Mouse (Mus musculus) brain, embryonic 14.5 days (tissue): ENCODE measurements at regions not wholly inside any gene's neighbourhood (a gene's known extent, or its start where the extent isn't known, plus 50 kb on each side); places are given as distances from the start of the nearest gene placed in this dataset.

Experiments used
- DNase-seq: peaks from one replicate; pipeline ENCODE4 v3.0.0-alpha.2; 2011; ENCODE audit warnings: low read depth
- CTCF ChIP-seq: fragments of 200-500 bp; IDR thresholded peaks from 2 replicates; pipeline ENCODE4 v1.5.1; 2012; ENCODE audit warnings: inconsistent platforms, mild to moderate bottlenecking, moderate library complexity, borderline replicate concordance; ENCODE audit not compliant: insufficient read depth, insufficient read length; ENCODE audit errors: extremely low read depth
- POLR2A ChIP-seq: fragments of 200-500 bp; IDR thresholded peaks from 2 replicates; pipeline ENCODE4 v1.6.1; 2012; ENCODE audit warnings: mild to moderate bottlenecking, inconsistent platforms, borderline replicate concordance; ENCODE audit not compliant: poor library complexity, insufficient read depth, insufficient read length, severe bottlenecking; ENCODE audit errors: extremely low read depth

GRCm38 (mm10) chr13:110493002-110493552 is 98.2 kb downstream of the Plk2 start:
- TF ChIP-seq POLR2A (no peak), CTCF (no peak)
- peak; percentile 29 for DNase-seq

- DNase-seq, result no peak
- TF ChIP-seq CTCF, result no peak
Measured at GRCm38 (mm10) chr13:110497461-110497860, 102.6 kb downstream of the Plk2 start.

- TF ChIP-seq CTCF (no peak), POLR2A (no peak)
- no peak for DNase-seq
Measured at GRCm38 (mm10) chr13:110507814-110508362, 113.0 kb downstream of the Plk2 start.

- DNase-seq, result peak; percentile 60
- TF ChIP-seq POLR2A (no peak), CTCF (no peak)
Measured at GRCm38 (mm10) chr13:110517986-110518385, 123.1 kb downstream of the Plk2 start.

GRCm38 (mm10) chr13:110522974-110523373 is 128.1 kb downstream of the Plk2 start:
- TF ChIP-seq POLR2A (no peak), CTCF (no peak)
- DNase-seq, result no peak

- TF ChIP-seq POLR2A (no peak), CTCF (no peak)
- DNase-seq, result no peak
Measured at GRCm38 (mm10) chr13:110527681-110528080, 132.8 kb downstream of the Plk2 start.

GRCm38 (mm10) chr13:110529624-110530023 is 134.8 kb downstream of the Plk2 start:
- no peak for DNase-seq
- TF ChIP-seq CTCF, result no peak
- TF ChIP-seq POLR2A, result no peak

- no peak for TF ChIP-seq POLR2A
- TF ChIP-seq CTCF, result no peak
- DNase-seq, result peak; percentile 44
Measured at GRCm38 (mm10) chr13:110534320-110534764, 139.5 kb downstream of the Plk2 start.

- DNase-seq, result no peak
- TF ChIP-seq POLR2A (no peak), CTCF (no peak)
Measured at GRCm38 (mm10) chr13:110535785-110536184, 140.9 kb downstream of the Plk2 start.

GRCm38 (mm10) chr13:110537960-110538463 is 143.2 kb downstream of the Plk2 start:
- TF ChIP-seq POLR2A (no peak), CTCF (no peak)
- peak; percentile 19 for DNase-seq

- peak; percentile 82 for DNase-seq
- TF ChIP-seq CTCF (no peak), POLR2A (no peak)
Measured at GRCm38 (mm10) chr13:110540543-110541265, 145.9 kb downstream of the Plk2 start.
